Mouse (Mus musculus) forebrain, embryonic 14.5 days (tissue): ENCODE measurements around the gene Ppp1cc. TPM values are rescaled to one million over a fixed set of nuclear protein-coding genes. Genes with fewer than 3 reads are reported as not detected.
"Not testable (repeated sequence)": the region's sequence is repeated elsewhere in the genome, so short reads cannot be mapped to it uniquely, and the experiment has no call there.

Experiments used
- ATAC-seq: fragments of 200-750 bp; cut with Nextera tagmentation; 2 replicates; pipeline ENCODE4 v1.8.0; 2017; ENCODE audit warnings: mild to moderate bottlenecking, moderate library complexity
- DNase-seq: peaks from one replicate; pipeline ENCODE4 v3.0.0-alpha.2; 2015; ENCODE audit warnings: low spot score
- H3K27ac ChIP-seq: fragments of 300-500 bp; sonication (generic); 2 replicates; pipeline ENCODE4 v1.5.1; 2014; ENCODE audit warnings: low read depth, mild to moderate bottlenecking, control low read depth, low read length, moderate library complexity
- H3K27me3 ChIP-seq: fragments of 300-500 bp; sonication (generic); replicated peaks from 2 replicates; pipeline ENCODE4 v1.6.1; 2014; ENCODE audit warnings: low read length, control low read depth, mixed read lengths; ENCODE audit not compliant: control insufficient read depth, insufficient read depth
- H3K36me3 ChIP-seq: fragments of 300-500 bp; sonication (generic); 2 replicates; pipeline ENCODE4 v1.6.1; 2014; ENCODE audit warnings: low read length, control low read depth; ENCODE audit not compliant: control insufficient read depth, insufficient read depth
- H3K4me1 ChIP-seq: fragments of 300-500 bp; sonication (generic); 2 replicates; pipeline ENCODE4 v1.6.1; 2014; ENCODE audit warnings: antibody characterized with exemption, low read length, control low read depth; ENCODE audit not compliant: control insufficient read depth, insufficient read depth
- H3K4me2 ChIP-seq: fragments of 300-500 bp; sonication (generic); 2 replicates; pipeline ENCODE4 v1.6.1; 2014; ENCODE audit warnings: mild to moderate bottlenecking, control low read depth, low read length
- H3K4me3 ChIP-seq: fragments of 300-500 bp; sonication (generic); 2 replicates; pipeline ENCODE4 v1.5.1; 2014; ENCODE audit warnings: low read depth, low read length, control low read depth
- H3K9ac ChIP-seq: fragments of 300-500 bp; sonication (generic); 2 replicates; pipeline ENCODE4 v1.6.1; 2014; ENCODE audit warnings: mild to moderate bottlenecking, low read length, control low read depth, moderate library complexity
- H3K9me3 ChIP-seq: fragments of 300-500 bp; sonication (generic); replicated peaks from 2 replicates; pipeline ENCODE4 v1.6.1; 2016; ENCODE audit warnings: low read length, control low read depth, mixed read lengths; ENCODE audit not compliant: control insufficient read depth
- WGBS: fragments of 180-500 bp; shearing (Covaris S2); extraction: QIAGEN DNeasy Blood & Tissue Kit; methylation state at CpG from one replicate; pipeline ENCODE4 v1.1.7; 2014; 5-methylcytosine and 5-hydroxymethylcytosine counted together
- polyA plus RNA-seq: library from polyadenylated mRNA; unstranded; fragments of >200 nt; fragmentation: Nextera tagmentation; extraction: Ambion mirVana; gene quantifications from 2 replicates; pipeline ENCODE4 v1.2.1, GENCODE M21; 2014

Gene Ppp1cc
- polyA plus RNA-seq, 1 experiment from 2014 or later = 280 TPM

- peaks cover 7% of the 10 kb centered on the region for H3K4me1 ChIP-seq
- no peak for DNase-seq
- H3K36me3 ChIP-seq = no peaks in the 10 kb centered on the region
- no peak overlapping the region for H3K27ac ChIP-seq
- no peak for ATAC-seq
- H3K4me3 ChIP-seq = no peak overlapping the region
- H3K27me3 ChIP-seq = no peaks in the 10 kb centered on the region
- H3K9ac ChIP-seq = no peak overlapping the region
- WGBS = 85% methylated on average over 8 of the region's 8 CpGs
- H3K9me3 ChIP-seq = no peaks in the 10 kb centered on the region
- H3K4me2 ChIP-seq = no peak overlapping the region
These were observed 54.0 kb downstream of the Ppp1cc start for GRCm38 (mm10) chr5:122212125-122212524.

- not testable (repeated sequence) for H3K27me3 ChIP-seq, H3K9ac ChIP-seq, DNase-seq, H3K9me3 ChIP-seq, H3K4me2 ChIP-seq, H3K4me3 ChIP-seq, ATAC-seq, H3K27ac ChIP-seq, H3K36me3 ChIP-seq, H3K4me1 ChIP-seq
- 94% methylated on average over 1 of the region's 1 CpGs for WGBS
These were observed 54.7 kb downstream of the Ppp1cc start for GRCm38 (mm10) chr5:122212820-122213219.

- ATAC-seq (no peak), DNase-seq (no peak)
- H3K4me2 ChIP-seq = no peak overlapping the region
- peaks cover 7% of the 10 kb centered on the region for H3K4me1 ChIP-seq
- H3K9me3 ChIP-seq = no peaks in the 10 kb centered on the region
- WGBS = 93% methylated on average over 6 of the region's 6 CpGs
- no peak overlapping the region for H3K27ac ChIP-seq
- no peaks in the 10 kb centered on the region for H3K36me3 ChIP-seq
- no peak overlapping the region for H3K4me3 ChIP-seq
- no peaks in the 10 kb centered on the region for H3K27me3 ChIP-seq
- H3K9ac ChIP-seq = no peak overlapping the region
These were observed 55.8 kb downstream of the Ppp1cc start for GRCm38 (mm10) chr5:122213861-122214260.

- ATAC-seq (no peak), DNase-seq (no peak)
- Histone ChIP-seq H3K27me3 (no peaks in the 10 kb centered on the region), H3K36me3 (no peaks in the 10 kb centered on the region), H3K4me2 (no peak overlapping the region), H3K27ac (no peak overlapping the region), H3K4me1 (no peaks in the 10 kb centered on the region), H3K9ac (no peak overlapping the region), H3K4me3 (no peak overlapping the region), H3K9me3 (no peaks in the 10 kb centered on the region)
- 74% methylated on average over 6 of the region's 6 CpGs for WGBS
These were observed 59.6 kb downstream of the Ppp1cc start for GRCm38 (mm10) chr5:122217636-122218035.

DNA sequence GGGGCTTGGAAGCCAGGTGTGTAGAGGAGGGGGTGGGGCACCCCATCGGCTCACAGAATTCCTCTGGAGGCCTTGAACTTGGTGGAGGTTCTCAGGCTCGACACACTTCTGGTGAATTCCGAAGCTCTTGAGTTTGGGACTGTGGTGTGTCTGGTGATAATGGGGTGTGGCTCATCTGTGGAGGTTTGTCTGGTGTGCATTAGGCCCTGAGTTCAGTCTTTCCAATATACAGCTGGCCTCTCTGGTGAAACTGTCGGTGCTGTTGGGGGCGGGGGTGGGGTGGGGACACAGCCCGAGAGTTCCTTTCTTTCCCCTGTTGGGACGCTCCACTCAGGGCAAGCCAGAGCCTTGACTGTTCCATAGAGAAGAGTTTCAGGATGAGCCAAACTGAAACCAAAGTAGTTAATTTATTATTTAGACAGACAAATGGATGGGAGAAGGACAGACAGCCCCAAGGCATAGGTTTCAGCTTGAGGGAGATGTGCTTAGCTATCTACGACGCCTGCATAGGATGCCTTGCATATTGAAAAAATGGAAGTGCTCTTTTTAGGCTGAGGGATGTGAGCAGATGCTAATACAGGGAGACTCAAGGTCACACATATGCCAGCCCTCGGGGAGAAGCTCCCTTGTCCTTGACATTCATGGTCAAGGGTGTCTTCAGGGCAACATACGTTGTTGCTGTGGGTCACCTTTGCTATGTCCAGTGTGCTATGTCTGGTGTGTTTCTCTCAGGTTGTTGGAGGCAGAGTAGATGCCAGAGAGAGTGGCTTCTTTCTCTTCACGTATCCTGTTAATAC, 60.2 kb downstream of the Ppp1cc start:
- ATAC-seq = no peak
- H3K4me1 ChIP-seq = no peaks in the 10 kb centered on the region
- no peaks in the 10 kb centered on the region for H3K27me3 ChIP-seq
- no peak overlapping the region for H3K9ac ChIP-seq
- no peaks in the 10 kb centered on the region for H3K9me3 ChIP-seq
- H3K4me2 ChIP-seq = no peak overlapping the region
- no peak overlapping the region for H3K4me3 ChIP-seq
- no peaks in the 10 kb centered on the region for H3K36me3 ChIP-seq
- no peak for DNase-seq
- H3K27ac ChIP-seq = no peak overlapping the region
- 95% methylated on average over 12 of the region's 12 CpGs for WGBS

GRCm38 (mm10) chr5:122218928-122219327, 60.9 kb downstream of the Ppp1cc start:
- H3K27me3 ChIP-seq = no peaks in the 10 kb centered on the region
- H3K4me3 ChIP-seq = no peak overlapping the region
- H3K27ac ChIP-seq = no peak overlapping the region
- H3K9ac ChIP-seq = no peak overlapping the region
- DNase-seq (no peak), ATAC-seq (no peak)
- H3K4me1 ChIP-seq = no peaks in the 10 kb centered on the region
- H3K4me2 ChIP-seq = no peak overlapping the region
- H3K36me3 ChIP-seq = no peaks in the 10 kb centered on the region
- 87% methylated on average over 7 of the region's 7 CpGs for WGBS
- H3K9me3 ChIP-seq = no peaks in the 10 kb centered on the region

DNA sequence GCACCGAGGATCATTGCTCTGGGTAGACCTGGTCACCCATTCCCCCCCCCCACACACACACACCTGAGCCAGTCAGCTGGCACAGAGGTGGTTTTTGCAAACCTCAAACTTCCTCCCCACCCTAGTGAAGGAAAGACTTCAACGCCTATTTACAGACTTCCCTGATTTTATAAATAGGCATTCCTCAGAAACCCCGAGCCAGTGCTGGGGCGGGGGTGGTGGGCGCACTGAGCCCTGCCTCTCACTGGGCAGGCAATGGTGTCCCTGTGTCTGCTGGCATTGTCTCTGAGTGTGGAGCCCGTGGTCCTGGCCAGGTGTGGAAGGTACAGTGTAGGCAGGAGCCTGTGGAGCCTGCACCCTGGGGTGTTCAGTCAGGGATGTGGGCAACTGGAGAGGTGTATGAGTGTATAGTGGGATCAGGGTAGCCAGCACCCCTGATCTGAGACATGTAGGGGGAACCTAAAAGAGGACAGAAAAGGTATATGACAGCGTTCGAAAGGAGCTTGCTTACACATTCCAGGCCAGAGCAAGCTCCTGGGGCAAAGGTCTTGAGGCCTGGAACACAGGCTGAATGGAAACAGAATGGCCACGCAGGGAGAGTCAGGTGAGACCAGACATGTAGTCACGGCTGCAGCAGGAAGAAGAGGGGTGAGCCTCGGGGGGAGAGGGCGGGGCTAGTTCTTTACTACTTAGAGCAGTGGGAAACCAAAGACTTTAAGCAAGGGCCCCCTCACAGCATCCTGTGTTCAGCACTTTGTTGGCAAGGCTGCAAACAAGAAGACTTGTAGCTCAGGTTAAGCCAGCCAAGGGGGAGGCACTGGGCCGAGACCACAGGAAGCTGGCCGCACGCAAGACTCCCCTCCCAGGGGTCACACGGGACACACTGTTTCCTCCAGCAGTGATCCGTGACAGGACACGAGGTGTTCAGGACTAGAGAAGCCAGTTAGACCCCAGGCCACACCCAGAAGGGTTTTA, 61.9 kb downstream of the Ppp1cc start:
- H3K9me3 ChIP-seq = no peaks in the 10 kb centered on the region
- WGBS = 71% methylated on average over 18 of the region's 18 CpGs
- H3K27ac ChIP-seq = no peak overlapping the region
- no peaks in the 10 kb centered on the region for H3K36me3 ChIP-seq
- no peak overlapping the region for H3K4me2 ChIP-seq
- ATAC-seq (no peak), DNase-seq (no peak)
- H3K9ac ChIP-seq = no peak overlapping the region
- no peaks in the 10 kb centered on the region for H3K4me1 ChIP-seq
- H3K27me3 ChIP-seq = no peaks in the 10 kb centered on the region
- no peak overlapping the region for H3K4me3 ChIP-seq

GRCm38 (mm10) chr5:122221085-122221484, 63.0 kb downstream of the Ppp1cc start:
- H3K36me3 ChIP-seq = no peaks in the 10 kb centered on the region
- H3K27ac ChIP-seq = no peak overlapping the region
- H3K9ac ChIP-seq = no peak overlapping the region
- 92% methylated on average over 4 of the region's 4 CpGs for WGBS
- no peak overlapping the region for H3K4me3 ChIP-seq
- no peaks in the 10 kb centered on the region for H3K27me3 ChIP-seq
- no peak for ATAC-seq
- H3K4me1 ChIP-seq = no peaks in the 10 kb centered on the region
- DNase-seq = no peak
- no peaks in the 10 kb centered on the region for H3K9me3 ChIP-seq
- no peak overlapping the region for H3K4me2 ChIP-seq

DNA sequence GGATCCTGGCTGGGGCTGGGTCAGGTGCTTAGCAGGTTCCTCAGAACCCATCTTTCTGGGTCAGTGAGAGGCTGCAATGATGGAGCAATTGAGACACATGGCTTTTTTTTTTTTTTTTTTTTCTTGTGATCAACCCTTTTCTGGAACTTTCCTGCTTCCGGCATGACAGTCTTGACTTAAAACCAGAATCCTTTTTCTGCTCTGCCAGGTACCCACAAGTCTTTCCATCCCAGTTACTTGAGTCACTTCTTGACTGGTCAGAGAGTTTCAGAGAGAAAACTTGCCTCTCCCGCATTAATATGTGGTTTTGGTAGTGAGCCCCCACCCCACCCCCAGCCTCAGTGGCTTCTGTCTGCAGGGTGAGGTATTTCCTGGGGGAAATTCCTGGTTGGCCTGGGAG, 66.2 kb downstream of the Ppp1cc start:
- Histone ChIP-seq H3K36me3 (no peaks in the 10 kb centered on the region), H3K4me3 (no peak overlapping the region), H3K4me2 (no peak overlapping the region), H3K9me3 (no peaks in the 10 kb centered on the region), H3K9ac (no peak overlapping the region), H3K27me3 (no peaks in the 10 kb centered on the region), H3K4me1 (no peaks in the 10 kb centered on the region), H3K27ac (no peak overlapping the region)
- ATAC-seq (no peak), DNase-seq (no peak)
- 85% methylated on average over 2 of the region's 2 CpGs for WGBS
